Mouse (Mus musculus) ES-Bruce4 (cell line): ENCODE data around the gene Dennd4a. TPM values are rescaled to one million over a fixed set of nuclear protein-coding genes. Genes with fewer than 3 reads are reported as not detected.

Experiments used
- H3K27ac ChIP-seq: 2 replicates; pipeline ENCODE4 v1.5.1; 2012; ENCODE audit warnings: low read length, inconsistent platforms; ENCODE audit not compliant: insufficient read depth
- H3K27me3 ChIP-seq: 2 replicates; pipeline ENCODE4 v1.6.1; 2012; ENCODE audit warnings: mild to moderate bottlenecking, low read length, inconsistent platforms; ENCODE audit not compliant: control insufficient read depth, poor library complexity, insufficient read depth, severe bottlenecking
- H3K36me3 ChIP-seq: 2 replicates; pipeline ENCODE4 v1.6.1; 2012; ENCODE audit warnings: inconsistent platforms, mild to moderate bottlenecking, low read length, moderate library complexity; ENCODE audit not compliant: control insufficient read depth, poor library complexity, insufficient read depth, severe bottlenecking
- H3K4me1 ChIP-seq: one replicate; pipeline ENCODE4 v1.8.1; 2011; ENCODE audit warnings: low read length; ENCODE audit not compliant: control insufficient read depth, insufficient read depth
- H3K4me3 ChIP-seq: 2 replicates; pipeline ENCODE4 v1.5.1; 2011; ENCODE audit warnings: low read depth, mild to moderate bottlenecking, low read length
- H3K9ac ChIP-seq: 2 replicates; pipeline ENCODE4 v1.6.1; 2012; ENCODE audit warnings: low read depth, mild to moderate bottlenecking, inconsistent platforms; ENCODE audit not compliant: poor library complexity, severe bottlenecking
- H3K9me3 ChIP-seq: replicated peaks from 2 replicates; pipeline ENCODE4 v1.6.1; 2012; ENCODE audit warnings: mild to moderate bottlenecking, low read length, inconsistent platforms; ENCODE audit not compliant: control insufficient read depth, poor library complexity, insufficient read depth, severe bottlenecking
- CTCF ChIP-seq: IDR thresholded peaks from one replicate; pipeline ENCODE4 v1.8.1; 2011; ENCODE audit warnings: low read depth, low read length
- EP300 ChIP-seq: IDR thresholded peaks from 2 replicates; pipeline ENCODE4 v1.6.1; 2011; ENCODE audit warnings: low read depth, low read length; ENCODE audit not compliant: insufficient read depth
- POLR2A ChIP-seq: IDR thresholded peaks from one replicate; pipeline ENCODE4 v1.8.1; 2011; ENCODE audit warnings: low read length; ENCODE audit not compliant: insufficient read depth
- polyA plus RNA-seq: library from polyadenylated mRNA; stranded (reverse); fragments of >200 nt; gene quantifications from 2 replicates; pipeline ENCODE4 v1.2.4, GENCODE M21; 2011; ENCODE audit warnings: low read depth; ENCODE audit not compliant: missing spikeins, insufficient read depth, insufficient read length

Gene Dennd4a
- polyA plus RNA-seq, 1 experiment, result 8.6 TPM

GRCm38 (mm10) chr9:64907441-64907840, 96.3 kb downstream of the Dennd4a start:
- Histone ChIP-seq H3K9me3 (no peaks in the 10 kb centered on the region), H3K36me3 (no peaks in the 10 kb centered on the region; the same call in 1 of the 2 replicates), H3K27ac (no peak overlapping the region), H3K4me1 (no peaks in the 10 kb centered on the region), H3K4me3 (no peak overlapping the region), H3K9ac (no peak overlapping the region), H3K27me3 (no peaks in the 10 kb centered on the region)
- TF ChIP-seq CTCF (no peak), POLR2A (no peak), EP300 (no peak)

- Histone ChIP-seq H3K4me1 (no peaks in the 10 kb centered on the region), H3K27ac (no peak overlapping the region), H3K27me3 (no peaks in the 10 kb centered on the region), H3K9ac (no peak overlapping the region), H3K4me3 (no peak overlapping the region), H3K9me3 (no peaks in the 10 kb centered on the region), H3K36me3 (no peaks in the 10 kb centered on the region)
- TF ChIP-seq EP300 (no peak), CTCF (no peak), POLR2A (no peak)
Measured at GRCm38 (mm10) chr9:64913406-64913805, 102.3 kb downstream of the Dennd4a start.

- no peaks in the 10 kb centered on the region for H3K27me3 ChIP-seq
- H3K4me3 ChIP-seq, result no peak overlapping the region
- H3K36me3 ChIP-seq, result no peaks in the 10 kb centered on the region
- H3K4me1 ChIP-seq, result no peaks in the 10 kb centered on the region
- H3K9me3 ChIP-seq, result no peaks in the 10 kb centered on the region
- H3K9ac ChIP-seq, result no peak overlapping the region
- no peak overlapping the region for H3K27ac ChIP-seq
- TF ChIP-seq EP300 (no peak), POLR2A (no peak), CTCF (no peak)
Measured at GRCm38 (mm10) chr9:64913973-64914372, 102.8 kb downstream of the Dennd4a start.

- no peaks in the 10 kb centered on the region for H3K4me1 ChIP-seq
- H3K9me3 ChIP-seq, result no peaks in the 10 kb centered on the region
- TF ChIP-seq CTCF, result no peak
- no peak for TF ChIP-seq EP300
- TF ChIP-seq POLR2A, result no peak
- H3K27ac ChIP-seq, result no peak overlapping the region
- no peaks in the 10 kb centered on the region for H3K36me3 ChIP-seq
- H3K27me3 ChIP-seq, result no peaks in the 10 kb centered on the region
- no peak overlapping the region for H3K9ac ChIP-seq
- H3K4me3 ChIP-seq, result no peak overlapping the region
Measured at GRCm38 (mm10) chr9:64914629-64915028, 103.5 kb downstream of the Dennd4a start.

GRCm38 (mm10) chr9:64918560-64918959, 107.4 kb downstream of the Dennd4a start:
- Histone ChIP-seq H3K4me3 (peak overlapping the region; percentile 68), H3K9me3 (no peaks in the 10 kb centered on the region), H3K36me3 (no peaks in the 10 kb centered on the region), H3K4me1 (no peaks in the 10 kb centered on the region), H3K9ac (peak overlapping the region; percentile 81), H3K27ac (peak overlapping the region; percentile 19; the same call in 1 of the 2 replicates), H3K27me3 (no peaks in the 10 kb centered on the region)
- no peak for TF ChIP-seq EP300
- peak; percentile 59 for TF ChIP-seq POLR2A

- Histone ChIP-seq H3K27me3 (no peaks in the 10 kb centered on the region), H3K4me1 (no peaks in the 10 kb centered on the region), H3K9ac (no peak overlapping the region), H3K27ac (no peak overlapping the region), H3K9me3 (no peaks in the 10 kb centered on the region), H3K4me3 (no peak overlapping the region), H3K36me3 (no peaks in the 10 kb centered on the region)
- no peak for TF ChIP-seq EP300
- TF ChIP-seq CTCF, result no peak
Measured at GRCm38 (mm10) chr9:64925771-64926170, 114.6 kb downstream of the Dennd4a start.
